Mouse (Mus musculus) frontal cortex, postnatal 14 days (tissue): Measurements from ENCODE around the gene Nav1.
"Not testable (repeated sequence)": the region's sequence is repeated elsewhere in the genome, so short reads cannot be mapped to it uniquely, and the experiment has no call there.

Experiments used
- DNase-seq, 2 experiments: peaks; one replicate each; pipeline ENCODE4 v3.0.0; 2022; ENCODE audit warnings: low spot score in 2 of 2

Nav1 gene

GRCm38 (mm10) chr1:135488879-135489278 lies 118.2 kb downstream of the Nav1 start:
- no peak for DNase-seq

- DNase-seq, result no peak
Observed at GRCm38 (mm10) chr1:135485179-135485578, 121.9 kb downstream of the Nav1 start.

- not testable (repeated sequence) for DNase-seq
Observed at GRCm38 (mm10) chr1:135484503-135485051, 122.5 kb downstream of the Nav1 start.

- DNase-seq, result no peak
Observed at GRCm38 (mm10) chr1:135483971-135484370, 123.1 kb downstream of the Nav1 start.

GRCm38 (mm10) chr1:135482666-135483065 lies 124.4 kb downstream of the Nav1 start:
- DNase-seq, result no peak

DNA sequence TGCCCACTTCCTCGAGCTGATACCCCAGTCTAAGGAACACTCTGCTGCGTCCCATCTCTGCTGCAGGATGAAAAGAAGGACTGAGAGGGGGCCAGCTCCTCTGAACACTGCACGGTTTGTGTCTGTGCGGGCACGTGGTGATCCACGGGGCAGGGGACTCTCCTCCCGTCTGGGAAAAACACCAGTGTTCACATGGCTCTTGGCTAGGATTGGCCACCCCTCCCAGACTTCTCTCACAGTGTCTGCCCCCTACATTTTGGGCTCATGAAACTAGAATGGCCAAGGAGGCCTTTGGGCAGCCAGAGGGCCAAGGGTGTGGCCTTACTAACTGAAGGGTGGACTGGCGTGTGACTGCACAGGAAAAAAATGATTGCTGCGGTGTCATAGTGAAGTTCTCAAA lies 125.4 kb downstream of the Nav1 start:
- no peak for DNase-seq

GRCm38 (mm10) chr1:135480815-135481214 lies 126.3 kb downstream of the Nav1 start:
- DNase-seq, result no peak

GRCm38 (mm10) chr1:135475571-135475895 lies 131.6 kb downstream of the Nav1 start:
- no peak for DNase-seq

DNA sequence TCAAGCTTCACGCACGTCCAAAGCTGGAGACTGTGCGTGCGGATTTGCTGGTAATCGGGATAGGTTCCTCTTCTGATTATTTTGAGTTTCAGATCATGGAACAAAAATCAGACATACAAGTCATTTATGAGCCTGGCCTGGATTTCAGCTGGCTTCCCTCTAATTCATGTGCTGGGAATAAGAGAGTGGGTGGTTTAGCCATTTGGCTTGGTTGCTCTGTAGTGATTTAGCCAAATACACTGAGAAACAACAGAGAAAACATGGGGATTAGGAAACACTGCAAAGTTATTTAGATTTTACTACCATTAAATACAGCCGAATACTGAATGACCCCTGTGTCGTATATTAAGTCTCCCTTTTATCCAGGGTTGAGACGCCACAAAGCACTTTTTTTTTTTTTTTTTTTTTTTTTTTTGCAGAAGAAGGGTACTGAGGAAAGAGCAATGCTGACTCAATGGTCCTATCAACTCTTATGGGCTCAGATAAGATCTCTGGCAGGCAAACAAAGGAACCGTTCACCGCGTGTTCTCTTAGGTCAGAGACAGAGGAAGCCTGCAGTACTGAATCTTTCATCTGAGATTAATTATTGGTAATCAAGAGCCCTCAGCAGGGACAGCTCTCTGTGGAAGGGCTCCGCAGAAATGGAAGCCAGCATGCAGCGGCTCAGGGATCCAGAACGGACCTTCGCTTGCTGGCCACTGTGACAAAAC lies 132.1 kb downstream of the Nav1 start:
- no peak for DNase-seq

DNA sequence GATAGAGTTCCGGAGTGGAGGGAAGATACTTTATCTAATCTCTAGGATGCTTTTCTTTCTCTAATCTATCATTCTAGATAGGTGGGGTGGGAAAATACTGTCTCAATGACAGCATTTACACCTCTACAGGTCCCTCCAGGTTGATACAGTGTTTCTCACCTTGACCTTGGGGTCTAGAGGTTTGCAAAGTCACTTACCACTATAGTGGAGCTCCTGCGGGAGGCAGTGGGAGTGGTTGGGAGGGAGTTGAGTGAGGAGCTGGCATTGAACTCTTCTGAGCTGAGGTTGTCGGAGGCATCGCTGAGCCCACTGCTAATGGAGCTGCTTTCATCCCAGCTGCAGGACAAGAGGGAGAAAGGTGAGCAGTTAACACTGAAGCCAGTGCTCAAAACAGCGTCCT lies 134.6 kb downstream of the Nav1 start:
- DNase-seq, result no peak

DNA sequence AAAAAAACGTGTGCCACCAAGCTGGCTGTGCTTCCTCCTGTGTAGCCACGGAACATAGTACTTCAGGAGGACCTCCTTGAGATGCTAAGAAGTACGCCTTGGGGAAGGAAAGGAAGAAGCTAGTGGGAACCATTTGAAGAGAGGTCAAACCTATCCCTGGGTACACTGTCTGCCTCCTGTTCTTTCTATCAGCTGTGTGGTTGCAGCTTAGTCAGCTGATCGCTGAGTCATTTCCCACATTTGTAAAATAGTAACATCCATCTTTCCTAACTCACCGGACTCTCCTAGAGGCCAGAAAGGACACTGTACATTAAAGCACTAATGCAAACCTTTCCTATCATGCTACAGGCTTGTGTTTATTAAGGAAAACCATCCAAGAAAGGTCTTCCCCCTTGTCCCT lies 135.4 kb downstream of the Nav1 start:
- no peak for DNase-seq

GRCm38 (mm10) chr1:135470546-135470945 lies 136.5 kb downstream of the Nav1 start:
- DNase-seq, result no peak

- no peak for DNase-seq
Observed at GRCm38 (mm10) chr1:135467462-135467861, 139.6 kb downstream of the Nav1 start.

DNA sequence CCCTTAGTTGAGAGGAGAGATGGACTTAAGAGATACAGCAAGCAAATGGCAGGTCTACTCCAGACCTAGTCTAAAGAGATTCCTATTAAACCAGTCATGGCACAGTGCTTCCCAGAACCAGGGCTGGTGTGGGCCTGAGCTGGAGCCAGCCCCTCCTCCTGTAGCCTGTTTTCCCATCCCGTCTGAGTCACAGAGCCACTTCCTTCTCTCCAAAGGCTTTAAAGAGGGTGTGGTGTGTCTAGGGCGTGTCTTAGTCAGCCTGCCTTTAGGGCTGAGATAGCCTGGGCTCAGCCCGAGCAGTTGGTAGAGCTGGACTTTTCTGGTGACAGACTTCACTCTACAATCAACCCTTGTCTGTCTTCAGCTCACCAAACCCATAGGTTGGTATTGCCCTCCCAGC lies 140.2 kb downstream of the Nav1 start:
- DNase-seq, result no peak

DNA sequence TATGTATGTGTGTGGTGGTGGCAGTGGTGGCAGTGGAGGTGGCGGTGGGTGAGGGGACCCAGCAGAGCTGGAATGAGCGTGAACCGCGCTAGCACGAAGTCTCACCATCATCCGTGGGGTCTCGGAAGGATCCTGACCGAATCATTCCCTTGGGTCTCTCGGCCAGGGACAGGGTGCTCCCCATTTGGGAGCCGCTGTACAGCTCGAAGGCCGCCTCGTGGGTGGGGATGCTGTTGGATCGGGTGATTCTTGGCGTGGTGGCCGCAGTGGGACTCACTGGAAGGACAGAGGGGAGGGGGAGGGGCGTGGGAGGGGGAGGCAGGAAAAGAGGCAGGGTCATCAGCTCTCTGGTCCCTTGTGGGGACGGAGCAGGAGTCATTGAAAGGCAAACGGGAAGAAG lies 141.4 kb downstream of the Nav1 start:
- DNase-seq, result no peak

GRCm38 (mm10) chr1:135462736-135463135 lies 144.4 kb downstream of the Nav1 start:
- no peak for DNase-seq

DNA sequence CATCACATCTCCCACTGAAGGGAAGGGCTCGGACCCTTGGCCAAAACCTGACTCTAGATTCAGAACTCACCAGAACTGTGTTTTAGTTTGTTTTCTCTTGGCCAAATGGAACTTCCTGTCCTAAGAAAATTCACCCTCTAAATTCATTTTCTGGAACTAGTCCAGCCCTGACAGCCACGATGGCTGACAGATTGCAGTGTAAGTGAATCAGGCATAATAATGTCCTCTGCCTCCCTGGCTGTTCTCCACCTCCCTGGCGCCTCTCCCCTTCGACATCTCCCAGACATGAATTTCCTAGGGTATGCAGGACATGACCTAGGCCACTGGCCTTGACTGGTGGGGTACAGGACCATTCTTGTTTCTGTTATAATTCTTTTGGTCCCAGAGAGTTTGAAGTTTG lies 144.8 kb downstream of the Nav1 start:
- DNase-seq, result no peak

- peak; percentile 61 to 66 for DNase-seq
Observed at GRCm38 (mm10) chr1:135461097-135461730, 145.9 kb downstream of the Nav1 start.

- DNase-seq, result no peak
Observed at GRCm38 (mm10) chr1:135460521-135460920, 146.6 kb downstream of the Nav1 start.

- DNase-seq, result no peak
Observed at GRCm38 (mm10) chr1:135457860-135458259, 149.2 kb downstream of the Nav1 start.

DNA sequence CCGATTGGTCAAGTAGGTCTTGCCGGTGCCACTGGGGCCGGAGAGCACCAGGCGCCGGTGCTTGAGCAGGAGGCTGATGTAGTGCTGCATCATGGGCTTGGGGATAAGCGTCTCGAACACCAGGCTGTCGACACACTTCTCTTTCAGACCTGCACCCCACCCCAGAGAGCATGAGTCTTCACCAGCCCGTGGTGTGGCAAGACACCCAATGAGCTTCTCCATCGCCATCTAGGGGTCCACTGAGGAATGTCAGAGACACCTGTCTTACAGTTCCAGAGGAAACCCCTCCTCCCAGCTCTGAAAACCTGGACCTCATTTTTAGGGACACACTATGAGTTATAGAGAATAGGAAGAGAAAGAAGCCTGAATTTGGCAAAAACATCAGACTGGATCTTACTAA lies 154.8 kb downstream of the Nav1 start:
- DNase-seq, result no peak

DNA sequence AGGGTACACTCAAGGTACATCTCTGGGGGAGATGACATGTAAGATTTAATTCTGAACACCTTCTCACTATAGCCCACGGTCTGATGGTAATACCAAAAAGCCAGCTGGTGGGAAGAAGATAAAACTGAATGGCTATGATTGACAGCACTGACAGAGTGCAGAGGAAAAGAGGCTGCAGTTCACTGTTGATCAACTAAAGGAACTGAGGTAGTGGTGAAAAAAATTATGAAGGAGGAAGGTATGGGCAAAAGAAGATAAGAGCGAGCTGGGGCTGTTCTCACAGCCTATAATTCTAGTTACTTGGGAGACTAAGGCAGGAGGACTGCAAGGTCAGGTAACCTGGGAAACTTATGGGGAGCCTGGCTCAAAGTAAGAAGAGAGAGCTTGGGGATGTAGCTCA lies 155.7 kb downstream of the Nav1 start:
- DNase-seq, result no peak

DNA sequence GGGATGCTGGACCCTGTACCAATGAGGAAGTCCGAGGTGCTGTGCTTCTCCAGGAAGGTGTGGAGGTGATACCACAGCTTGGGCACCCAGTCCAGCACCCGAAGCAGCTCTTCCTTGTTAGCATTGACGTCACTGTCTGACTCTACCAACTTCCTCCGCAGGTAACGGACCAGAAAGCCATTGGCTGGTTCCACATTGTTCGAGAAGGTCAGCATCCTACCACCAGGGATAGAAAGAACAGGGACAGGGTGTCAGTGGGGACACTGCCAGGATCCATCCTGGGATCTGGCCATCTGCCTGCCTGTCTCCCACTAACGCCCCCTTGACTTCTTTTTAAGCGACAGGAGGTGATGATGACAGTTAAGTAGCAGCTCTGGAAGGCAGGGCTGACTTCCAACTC lies 157.2 kb downstream of the Nav1 start:
- DNase-seq, result no peak

- DNase-seq, result no peak
Observed at GRCm38 (mm10) chr1:135448940-135449339, 158.2 kb downstream of the Nav1 start.
